Mouse (Mus musculus) G1E (cell line): Measurements from ENCODE around the gene Dhrs3.

Experiments
- CTCF ChIP-seq: IDR thresholded peaks from 2 replicates; pipeline ENCODE4 v1.5.1; 2012; ENCODE audit warnings: low read depth, low read length, inconsistent platforms, mixed read lengths
- GATA1 ChIP-seq: IDR thresholded peaks from 2 replicates; pipeline ENCODE4 v1.6.1; 2012; ENCODE audit warnings: borderline replicate concordance, low read length, inconsistent platforms, mixed read lengths
- GATA2 ChIP-seq: IDR thresholded peaks from 2 replicates; pipeline ENCODE4 v1.6.1; 2012; ENCODE audit warnings: low read depth, low read length, inconsistent platforms, borderline replicate concordance
- POLR2AphosphoS5 ChIP-seq: IDR thresholded peaks from 2 replicates; pipeline ENCODE4 v1.6.1; 2012; ENCODE audit warnings: low read depth, low read length, inconsistent platforms; ENCODE audit not compliant: insufficient replicate concordance
- TAL1 ChIP-seq: conservative IDR thresholded peaks from 2 replicates; pipeline ENCODE4 v1.6.1; 2012; ENCODE audit warnings: low read depth, low read length, inconsistent platforms, mixed read lengths

GRCm38 (mm10) chr4:144968371-144968770 is 75.7 kb downstream of the Dhrs3 start:
- TF ChIP-seq CTCF (no peak), GATA1 (no peak), POLR2AphosphoS5 (no peak), TAL1 (no peak), GATA2 (no peak)
